Mouse (Mus musculus) stomach, postnatal 0 days (tissue): ENCODE measurements around the gene Kctd19.

ENCODE experiments used
- CTCF ChIP-seq: IDR thresholded peaks from 2 replicates; pipeline ENCODE4 v1.5.1; 2016; ENCODE audit warnings: antibody characterized with exemption, low read depth, mild to moderate bottlenecking, moderate library complexity
- EP300 ChIP-seq: optimal IDR thresholded peaks from 2 replicates; pipeline ENCODE3; 2016; ENCODE audit warnings: antibody characterized with exemption

- no peak for TF ChIP-seq EP300
- TF ChIP-seq CTCF = peak; percentile 12; the same call in 1 of the 2 replicates
These were observed 3.4 kb downstream of the Kctd19 start for GRCm38 (mm10) chr8:105409947-105410346.
